Mouse (Mus musculus): Measurements from ENCODE around the gene Angpt4. TPM values are rescaled to one million over a fixed set of nuclear protein-coding genes. Genes with fewer than 3 reads are reported as not detected.

Gene Angpt4
- polyA plus RNA-seq, 1 experiment from 2014 or later, result 0.28 TPM

- Histone ChIP-seq H3K36me3 (no peaks in the 10 kb centered on the region), H3K9me3 (no peaks in the 10 kb centered on the region), H3K27ac (no peak overlapping the region), H3K4me2 (no peak overlapping the region), H3K9ac (no peak overlapping the region), H3K4me1 (peaks cover 6% of the 10 kb centered on the region), H3K27me3 (no peaks in the 10 kb centered on the region; the same call in 1 of the 2 replicates), H3K4me3 (no peak overlapping the region)
- no peak for ATAC-seq (ENCODE audit: insufficient number of reproducible peaks, insufficient read depth, low FRiP score, low TSS enrichment, low read depth)
- WGBS, result 60% methylated on average over 8 of the region's 8 CpGs
These were observed 16.6 kb upstream of the Angpt4 start for GRCm38 (mm10) chr2:151894209-151894980.

GRCm38 (mm10) chr2:151895911-151896310 is 15.1 kb upstream of the Angpt4 start:
- Histone ChIP-seq H3K36me3 (no peaks in the 10 kb centered on the region), H3K9ac (no peak overlapping the region), H3K9me3 (no peaks in the 10 kb centered on the region), H3K4me2 (no peak overlapping the region), H3K4me1 (peaks cover 6% of the 10 kb centered on the region), H3K27me3 (no peaks in the 10 kb centered on the region; the same call in 1 of the 2 replicates), H3K27ac (no peak overlapping the region), H3K4me3 (no peak overlapping the region)
- WGBS, result 79% methylated on average over 5 of the region's 5 CpGs
- no peak for ATAC-seq (ENCODE audit: insufficient number of reproducible peaks, insufficient read depth, low FRiP score, low TSS enrichment, low read depth)

DNA sequence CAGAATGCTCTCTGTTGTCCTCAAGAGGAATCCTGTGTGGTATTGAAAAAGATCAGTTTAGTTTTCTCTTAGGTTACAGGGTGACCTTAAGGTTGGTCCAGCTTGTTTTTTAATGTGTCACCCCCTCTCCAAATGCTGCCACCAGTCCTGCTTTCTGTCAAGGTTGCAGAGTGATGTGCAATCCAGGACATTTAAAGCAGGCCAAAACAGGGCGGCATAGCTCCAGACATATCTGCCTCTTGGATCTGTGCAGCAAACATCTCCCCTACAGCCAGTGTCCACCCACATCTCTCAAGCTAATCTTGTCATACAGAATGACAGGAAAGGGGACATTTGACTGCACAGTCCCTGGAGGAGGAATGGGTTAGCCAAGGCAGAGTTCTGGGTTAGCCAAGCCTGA is 12.9 kb upstream of the Angpt4 start:
- no peak overlapping the region for H3K27ac ChIP-seq
- no peak overlapping the region for H3K4me2 ChIP-seq
- 80% methylated on average over 1 of the region's 1 CpGs for WGBS
- no peaks in the 10 kb centered on the region for H3K36me3 ChIP-seq
- no peaks in the 10 kb centered on the region; the same call in 1 of the 2 replicates for H3K27me3 ChIP-seq
- no peak overlapping the region for H3K4me3 ChIP-seq
- H3K9me3 ChIP-seq, result no peaks in the 10 kb centered on the region
- ATAC-seq (ENCODE audit: insufficient number of reproducible peaks, insufficient read depth, low FRiP score, low TSS enrichment, low read depth), result no peak
- peaks cover 6% of the 10 kb centered on the region for H3K4me1 ChIP-seq
- no peak overlapping the region for H3K9ac ChIP-seq

DNA sequence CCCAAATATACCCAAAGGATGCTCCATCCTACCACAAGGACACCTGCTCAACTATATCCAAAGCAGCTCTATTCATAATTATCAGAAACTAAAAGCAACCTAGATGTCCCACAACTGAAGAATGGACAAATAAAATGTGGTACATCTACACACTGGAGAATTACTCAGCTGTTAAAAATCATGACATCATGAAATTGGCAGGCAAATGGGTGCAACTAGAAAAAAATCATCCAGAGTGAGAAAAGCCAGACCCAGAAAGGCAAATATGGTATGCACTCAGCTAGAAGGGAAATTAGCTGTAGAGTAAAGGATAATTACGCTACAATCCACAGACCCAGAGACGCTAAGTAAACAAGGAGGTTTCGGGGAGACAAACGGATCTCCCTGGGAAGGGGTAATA is 10.2 kb upstream of the Angpt4 start:
- Histone ChIP-seq H3K36me3 (no peaks in the 10 kb centered on the region), H3K9ac (no peak overlapping the region), H3K4me2 (no peak overlapping the region), H3K9me3 (no peaks in the 10 kb centered on the region), H3K4me3 (no peak overlapping the region), H3K27me3 (no peaks in the 10 kb centered on the region; the same call in 1 of the 2 replicates), H3K4me1 (0 out of 2 replicates have a peak, but pooled peaks cover 4% of the 10 kb centered on the region), H3K27ac (no peak overlapping the region)
- no peak for ATAC-seq (ENCODE audit: insufficient number of reproducible peaks, insufficient read depth, low FRiP score, low TSS enrichment, low read depth)
- 65% methylated on average over 4 of the region's 4 CpGs for WGBS

- Histone ChIP-seq H3K4me2 (no peak overlapping the region), H3K36me3 (no peaks in the 10 kb centered on the region), H3K4me3 (no peak overlapping the region), H3K4me1 (0 out of 2 replicates have a peak, but pooled peaks cover 4% of the 10 kb centered on the region), H3K27ac (no peak overlapping the region), H3K9me3 (no peaks in the 10 kb centered on the region), H3K27me3 (no peaks in the 10 kb centered on the region; the same call in 1 of the 2 replicates), H3K9ac (no peak overlapping the region)
- ATAC-seq (ENCODE audit: insufficient number of reproducible peaks, insufficient read depth, low FRiP score, low TSS enrichment, low read depth), result no peak
- WGBS, result 82% methylated on average over 6 of the region's 6 CpGs
These were observed 7.7 kb upstream of the Angpt4 start for GRCm38 (mm10) chr2:151903267-151903666.

DNA sequence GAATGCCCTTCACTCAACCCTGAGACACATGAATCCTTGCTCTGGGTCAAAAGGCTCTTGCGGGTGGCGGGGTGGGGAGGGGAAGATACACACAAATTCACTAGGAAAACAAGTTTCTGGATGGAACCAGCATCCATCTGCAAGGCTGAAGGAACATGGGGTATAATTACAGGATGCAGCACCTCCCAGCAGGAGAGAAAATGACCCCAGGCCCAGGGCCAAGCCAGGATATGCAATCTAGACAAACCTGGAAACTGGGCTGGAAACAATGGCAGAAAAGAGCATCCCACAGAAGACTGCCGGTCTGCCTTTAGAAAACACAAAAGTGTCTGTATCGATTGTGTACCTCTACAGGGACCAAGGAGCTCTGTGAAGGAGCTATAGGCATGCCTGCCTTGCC is 7.1 kb upstream of the Angpt4 start:
- Histone ChIP-seq H3K4me2 (no peak overlapping the region), H3K27me3 (no peaks in the 10 kb centered on the region), H3K4me1 (0 out of 2 replicates have a peak, but pooled peaks cover 4% of the 10 kb centered on the region), H3K27ac (no peak overlapping the region), H3K9me3 (no peaks in the 10 kb centered on the region), H3K36me3 (no peaks in the 10 kb centered on the region), H3K4me3 (no peak overlapping the region), H3K9ac (no peak overlapping the region)
- WGBS, result 74% methylated on average over 4 of the region's 4 CpGs
- no peak for ATAC-seq (ENCODE audit: insufficient number of reproducible peaks, insufficient read depth, low FRiP score, low TSS enrichment, low read depth)

DNA sequence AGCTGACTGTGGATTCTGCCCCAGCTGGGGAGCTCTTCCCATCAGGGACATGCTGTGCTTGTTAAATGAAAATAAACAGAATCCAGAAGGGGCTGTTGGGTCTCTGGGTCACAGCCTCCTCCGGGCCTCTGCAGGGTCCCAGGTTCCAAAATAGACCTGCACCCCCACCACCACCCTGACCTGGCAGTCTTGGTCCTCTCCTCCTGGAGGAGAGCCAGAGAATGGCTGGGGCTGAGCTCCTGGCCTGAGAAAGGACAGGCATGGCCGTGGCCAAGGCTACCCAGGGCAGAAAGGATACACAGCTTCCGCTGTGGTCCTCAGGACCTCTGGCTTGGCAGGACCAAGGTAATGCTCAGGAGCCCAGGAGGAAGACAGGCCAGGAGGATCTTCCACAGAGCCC is 6.4 kb upstream of the Angpt4 start:
- Histone ChIP-seq H3K4me3 (no peak overlapping the region), H3K9ac (no peak overlapping the region), H3K4me2 (no peak overlapping the region), H3K9me3 (no peaks in the 10 kb centered on the region), H3K4me1 (0 out of 2 replicates have a peak, but pooled peaks cover 4% of the 10 kb centered on the region), H3K36me3 (no peaks in the 10 kb centered on the region), H3K27me3 (no peaks in the 10 kb centered on the region), H3K27ac (no peak overlapping the region)
- no peak for ATAC-seq (ENCODE audit: insufficient number of reproducible peaks, insufficient read depth, low FRiP score, low TSS enrichment, low read depth)
- 62% methylated on average over 3 of the region's 3 CpGs for WGBS

- no peak for ATAC-seq (ENCODE audit: insufficient number of reproducible peaks, insufficient read depth, low FRiP score, low TSS enrichment, low read depth)
- Histone ChIP-seq H3K36me3 (no peaks in the 10 kb centered on the region), H3K4me3 (no peak overlapping the region), H3K27ac (no peak overlapping the region), H3K9me3 (no peaks in the 10 kb centered on the region), H3K4me1 (peaks cover 21% of the 10 kb centered on the region), H3K9ac (no peak overlapping the region), H3K4me2 (no peak overlapping the region), H3K27me3 (no peaks in the 10 kb centered on the region)
- WGBS, result 73% methylated on average over 2 of the region's 2 CpGs
These were observed 4.0 kb upstream of the Angpt4 start for GRCm38 (mm10) chr2:151907020-151907419.

GRCm38 (mm10) chr2:151909386-151909785 is 1.6 kb upstream of the Angpt4 start:
- Histone ChIP-seq H3K27me3 (no peaks in the 10 kb centered on the region), H3K9ac (no peak overlapping the region), H3K9me3 (no peaks in the 10 kb centered on the region), H3K4me1 (peaks cover 20% of the 10 kb centered on the region), H3K36me3 (no peaks in the 10 kb centered on the region), H3K4me2 (no peak overlapping the region), H3K4me3 (no peak overlapping the region), H3K27ac (no peak overlapping the region)
- WGBS, result 81% methylated on average over 3 of the region's 3 CpGs
- no peak for ATAC-seq (ENCODE audit: insufficient number of reproducible peaks, insufficient read depth, low FRiP score, low TSS enrichment, low read depth)

DNA sequence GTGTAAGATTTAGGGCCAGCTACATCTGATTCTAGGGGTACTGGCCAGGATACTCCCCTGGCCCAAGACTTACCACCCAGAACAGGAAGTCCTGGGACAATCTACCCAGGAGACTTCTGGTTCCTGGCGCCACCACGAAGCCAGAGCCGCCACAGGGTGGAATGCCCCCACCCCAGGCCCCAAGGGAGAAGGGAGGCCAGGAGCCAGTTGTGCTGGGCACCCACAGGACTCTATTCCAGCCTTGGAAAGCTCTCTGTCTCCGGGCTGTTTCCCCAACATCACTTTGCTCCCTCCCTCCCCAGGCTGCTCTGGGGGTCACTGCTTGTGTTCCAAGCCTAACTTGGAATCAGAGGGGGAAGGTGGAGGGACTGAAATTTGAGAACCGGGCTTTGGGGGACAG is 512 bp upstream of the Angpt4 start:
- 25% methylated on average over 5 of the region's 5 CpGs for WGBS
- ATAC-seq (ENCODE audit: insufficient number of reproducible peaks, insufficient read depth, low FRiP score, low TSS enrichment, low read depth), result no peak
- no peak overlapping the region for H3K4me2 ChIP-seq
- no peak overlapping the region for H3K4me3 ChIP-seq
- H3K36me3 ChIP-seq, result no peaks in the 10 kb centered on the region
- peak overlapping the region; percentile 17 for H3K27ac ChIP-seq
- peaks cover 25% of the 10 kb centered on the region for H3K4me1 ChIP-seq
- 0 out of 2 replicates have a peak overlapping the region, but pooled peaks have one; percentile 33 for H3K9ac ChIP-seq
- H3K9me3 ChIP-seq, result no peaks in the 10 kb centered on the region
- no peaks in the 10 kb centered on the region for H3K27me3 ChIP-seq

DNA sequence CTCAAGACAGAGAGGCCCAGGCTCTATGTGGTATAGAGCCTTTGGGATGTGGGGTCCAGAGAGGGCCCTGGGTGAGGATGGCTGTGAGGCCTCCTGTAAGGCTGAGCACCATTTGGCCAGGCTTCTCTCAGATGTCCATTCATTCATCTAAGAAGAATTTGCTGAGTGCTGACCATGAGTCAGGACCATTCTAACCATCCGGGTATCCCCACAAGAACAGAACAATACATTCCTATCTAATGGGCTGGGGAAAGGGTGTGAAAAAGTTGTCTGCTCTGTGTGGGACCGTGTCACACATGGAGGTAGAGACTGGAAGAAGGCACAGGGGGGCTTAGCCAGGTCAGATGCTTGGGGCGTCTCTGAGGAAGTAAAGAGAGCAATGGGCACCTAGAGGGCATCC is 741 bp downstream of the Angpt4 start:
- H3K9me3 ChIP-seq, result no peaks in the 10 kb centered on the region
- no peak overlapping the region for H3K4me2 ChIP-seq
- H3K27ac ChIP-seq, result no peak overlapping the region
- no peaks in the 10 kb centered on the region for H3K36me3 ChIP-seq
- H3K27me3 ChIP-seq, result no peaks in the 10 kb centered on the region
- ATAC-seq (ENCODE audit: insufficient number of reproducible peaks, insufficient read depth, low FRiP score, low TSS enrichment, low read depth), result no peak
- H3K4me1 ChIP-seq, result peaks cover 37% of the 10 kb centered on the region
- 77% methylated on average over 3 of the region's 3 CpGs for WGBS
- no peak overlapping the region for H3K4me3 ChIP-seq
- H3K9ac ChIP-seq, result no peak overlapping the region

GRCm38 (mm10) chr2:151914120-151914519 is 3.1 kb downstream of the Angpt4 start:
- ATAC-seq (ENCODE audit: insufficient number of reproducible peaks, insufficient read depth, low FRiP score, low TSS enrichment, low read depth), result no peak
- no peak overlapping the region for H3K4me2 ChIP-seq
- WGBS, result 72% methylated on average over 5 of the region's 5 CpGs
- no peak overlapping the region for H3K4me3 ChIP-seq
- no peaks in the 10 kb centered on the region for H3K27me3 ChIP-seq
- no peaks in the 10 kb centered on the region for H3K36me3 ChIP-seq
- peaks cover 54% of the 10 kb centered on the region for H3K4me1 ChIP-seq
- no peak overlapping the region for H3K27ac ChIP-seq
- H3K9me3 ChIP-seq, result no peaks in the 10 kb centered on the region
- no peak overlapping the region for H3K9ac ChIP-seq

Measured in embryonic facial prominence, embryonic 13.5 days (tissue).